Mouse (Mus musculus): ENCODE measurements at regions not wholly inside any gene's neighbourhood (a gene's known extent, or its start where the extent isn't known, plus 50 kb on each side); places are given as distances from the start of the nearest gene placed in this dataset.

GRCm38 (mm10) chr6:66012675-66013074, 60.3 kb downstream of the 4930544G11Rik start:
- Histone ChIP-seq H3K9ac (no peak overlapping the region), H3K27ac (no peak overlapping the region), H3K4me3 (no peak overlapping the region), H3K4me1 (no peaks in the 10 kb centered on the region), H3K27me3 (no peaks in the 10 kb centered on the region), H3K36me3 (no peaks in the 10 kb centered on the region), H3K4me2 (no peak overlapping the region), H3K9me3 (no peaks in the 10 kb centered on the region)
- ATAC-seq (ENCODE audit: insufficient number of reproducible peaks, low FRiP score, low TSS enrichment, low read depth) = no peak
- 86% methylated on average over 3 of the region's 3 CpGs for WGBS

DNA sequence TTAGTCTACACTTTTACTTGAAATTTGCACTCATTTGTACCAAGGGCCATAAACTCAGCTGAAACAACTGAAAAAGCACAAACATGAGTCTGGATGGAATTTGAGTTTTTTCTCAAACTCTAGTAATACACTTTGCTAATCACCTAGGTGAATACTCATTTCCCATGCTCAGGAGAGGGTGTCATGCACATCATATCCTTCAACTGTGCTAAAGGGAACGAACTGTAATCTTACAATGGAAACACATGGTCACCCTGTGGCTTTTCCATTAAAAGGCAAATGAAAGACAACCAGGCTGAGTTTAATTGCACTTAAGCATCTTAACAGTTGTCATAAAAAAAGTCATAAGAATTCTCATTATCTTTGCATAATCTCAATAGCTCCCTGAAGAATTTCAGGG, 71.1 kb downstream of the 4930544G11Rik start:
- Histone ChIP-seq H3K9ac (no peak overlapping the region), H3K4me2 (no peak overlapping the region), H3K27me3 (no peaks in the 10 kb centered on the region), H3K4me1 (no peaks in the 10 kb centered on the region), H3K27ac (no peak overlapping the region), H3K4me3 (no peak overlapping the region), H3K36me3 (no peaks in the 10 kb centered on the region), H3K9me3 (no peaks in the 10 kb centered on the region)
- ATAC-seq (ENCODE audit: insufficient number of reproducible peaks, low FRiP score, low TSS enrichment, low read depth) = no peak
- 44% methylated on average over 1 of the region's 1 CpGs for WGBS

- ATAC-seq (ENCODE audit: insufficient number of reproducible peaks, low FRiP score, low TSS enrichment, low read depth) = no peak
- no peaks in the 10 kb centered on the region for H3K27me3 ChIP-seq
- H3K36me3 ChIP-seq = no peaks in the 10 kb centered on the region
- no peak overlapping the region for H3K4me2 ChIP-seq
- no peak overlapping the region for H3K27ac ChIP-seq
- H3K9ac ChIP-seq = no peak overlapping the region
- no peaks in the 10 kb centered on the region for H3K9me3 ChIP-seq
- H3K4me1 ChIP-seq = no peaks in the 10 kb centered on the region
- H3K4me3 ChIP-seq = no peak overlapping the region
- 41% methylated on average over 2 of the region's 2 CpGs for WGBS
These were observed 84.4 kb downstream of the 4930544G11Rik start for GRCm38 (mm10) chr6:66036789-66037188.

DNA sequence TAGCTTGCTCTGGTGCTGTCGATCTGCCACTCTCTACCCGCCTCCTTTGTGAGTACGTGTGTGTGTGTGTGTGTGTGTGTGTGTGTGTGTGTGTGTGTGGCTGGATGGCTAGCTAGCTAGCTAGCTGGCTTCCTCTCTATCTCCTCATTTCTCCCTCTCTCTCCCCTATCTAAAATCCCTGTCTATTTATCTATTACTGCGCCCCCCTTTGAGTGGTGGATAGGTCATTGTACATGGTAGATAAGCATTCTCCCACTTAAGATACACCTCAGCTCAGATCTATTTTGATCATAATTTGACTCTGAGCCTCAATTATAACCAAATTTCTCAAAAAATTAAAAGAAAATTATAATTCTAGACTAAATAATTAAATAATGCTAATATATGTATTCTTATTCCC, 99.4 kb downstream of the 4930544G11Rik start:
- Histone ChIP-seq H3K27me3 (no peaks in the 10 kb centered on the region), H3K9me3 (no peaks in the 10 kb centered on the region), H3K4me3 (no peak overlapping the region), H3K9ac (no peak overlapping the region), H3K4me2 (no peak overlapping the region), H3K27ac (no peak overlapping the region), H3K36me3 (no peaks in the 10 kb centered on the region), H3K4me1 (no peaks in the 10 kb centered on the region)
- ATAC-seq (ENCODE audit: insufficient number of reproducible peaks, low FRiP score, low TSS enrichment, low read depth) = no peak
- 86% methylated on average over 4 of the region's 4 CpGs for WGBS

DNA sequence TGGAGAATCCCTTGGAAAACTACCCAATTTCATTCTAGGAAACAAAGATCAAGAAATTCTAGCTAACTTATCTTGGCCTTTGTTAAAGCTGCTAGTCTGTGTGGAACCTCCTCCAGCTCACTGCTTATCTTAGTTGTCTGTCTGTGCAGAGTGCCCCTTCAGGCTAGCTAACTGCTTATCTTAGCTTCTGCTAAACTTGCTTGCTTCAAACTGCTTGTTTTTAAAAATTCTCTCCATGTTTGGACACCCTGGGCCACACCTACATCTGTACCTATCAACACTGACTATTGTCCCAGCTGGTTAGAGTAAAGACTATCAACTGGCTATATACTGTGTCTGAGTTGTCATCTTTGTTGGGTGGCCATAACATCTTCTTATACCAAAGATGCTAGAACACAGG, 100.0 kb downstream of the 4930544G11Rik start:
- H3K27ac ChIP-seq = no peak overlapping the region
- H3K36me3 ChIP-seq = no peaks in the 10 kb centered on the region
- ATAC-seq (ENCODE audit: insufficient number of reproducible peaks, low FRiP score, low TSS enrichment, low read depth) = no peak
- H3K9ac ChIP-seq = no peak overlapping the region
- H3K9me3 ChIP-seq = no peaks in the 10 kb centered on the region
- no peaks in the 10 kb centered on the region for H3K4me1 ChIP-seq
- no peak overlapping the region for H3K4me3 ChIP-seq
- no peak overlapping the region for H3K4me2 ChIP-seq
- no peaks in the 10 kb centered on the region for H3K27me3 ChIP-seq

GRCm38 (mm10) chr6:66053197-66053596, 100.8 kb downstream of the 4930544G11Rik start:
- H3K9ac ChIP-seq = no peak overlapping the region
- H3K9me3 ChIP-seq = no peaks in the 10 kb centered on the region
- no peaks in the 10 kb centered on the region for H3K4me1 ChIP-seq
- no peak overlapping the region for H3K4me2 ChIP-seq
- H3K4me3 ChIP-seq = no peak overlapping the region
- H3K27ac ChIP-seq = no peak overlapping the region
- H3K36me3 ChIP-seq = no peaks in the 10 kb centered on the region
- no peaks in the 10 kb centered on the region for H3K27me3 ChIP-seq
- ATAC-seq (ENCODE audit: insufficient number of reproducible peaks, low FRiP score, low TSS enrichment, low read depth) = no peak
- WGBS = 77% methylated on average over 2 of the region's 2 CpGs

- H3K4me2 ChIP-seq = no peak overlapping the region
- no peaks in the 10 kb centered on the region for H3K27me3 ChIP-seq
- no peaks in the 10 kb centered on the region for H3K9me3 ChIP-seq
- no peak overlapping the region for H3K9ac ChIP-seq
- no peaks in the 10 kb centered on the region for H3K36me3 ChIP-seq
- H3K4me1 ChIP-seq = no peaks in the 10 kb centered on the region
- no peak overlapping the region for H3K4me3 ChIP-seq
- 73% methylated on average over 2 of the region's 2 CpGs for WGBS
- ATAC-seq (ENCODE audit: insufficient number of reproducible peaks, low FRiP score, low TSS enrichment, low read depth) = no peak
- H3K27ac ChIP-seq = no peak overlapping the region
These were observed 116.5 kb downstream of the 4930544G11Rik start for GRCm38 (mm10) chr6:66068874-66069273.

DNA sequence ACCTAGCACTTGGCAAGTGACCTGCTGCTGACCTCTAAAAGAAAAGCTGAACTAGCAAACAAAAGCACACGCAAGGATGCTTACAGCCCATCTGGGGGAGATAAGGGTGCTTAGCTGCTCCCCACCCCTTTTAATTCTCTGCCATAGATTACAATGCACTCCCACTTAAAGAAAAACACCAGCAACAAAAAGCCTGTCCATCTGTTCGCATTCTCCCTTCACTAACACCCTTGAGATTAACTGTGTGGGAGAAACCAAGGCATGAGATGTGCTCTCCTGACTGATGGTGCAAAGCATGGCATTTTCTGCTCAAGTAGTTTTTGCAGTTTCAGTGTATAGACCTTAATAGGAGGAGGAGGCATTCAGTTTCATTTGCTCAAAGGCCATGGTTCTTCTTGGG, 125.0 kb downstream of the 4930544G11Rik start:
- no peak overlapping the region for H3K9ac ChIP-seq
- H3K4me2 ChIP-seq = no peak overlapping the region
- H3K9me3 ChIP-seq = no peaks in the 10 kb centered on the region
- no peak overlapping the region for H3K4me3 ChIP-seq
- no peak for ATAC-seq (ENCODE audit: insufficient number of reproducible peaks, low FRiP score, low TSS enrichment, low read depth)
- H3K4me1 ChIP-seq = no peaks in the 10 kb centered on the region
- H3K27ac ChIP-seq = no peak overlapping the region
- no peaks in the 10 kb centered on the region for H3K27me3 ChIP-seq
- H3K36me3 ChIP-seq = no peaks in the 10 kb centered on the region
- WGBS = 60% methylated on average over 2 of the region's 2 CpGs

GRCm38 (mm10) chr6:66078769-66079168, 126.4 kb downstream of the 4930544G11Rik start:
- H3K9ac ChIP-seq = no peak overlapping the region
- H3K4me2 ChIP-seq = no peak overlapping the region
- no peak for ATAC-seq (ENCODE audit: insufficient number of reproducible peaks, low FRiP score, low TSS enrichment, low read depth)
- no peaks in the 10 kb centered on the region for H3K36me3 ChIP-seq
- H3K4me3 ChIP-seq = no peak overlapping the region
- H3K27me3 ChIP-seq = no peaks in the 10 kb centered on the region
- 81% methylated on average over 1 of the region's 1 CpGs for WGBS
- H3K9me3 ChIP-seq = no peaks in the 10 kb centered on the region
- H3K27ac ChIP-seq = no peak overlapping the region
- no peaks in the 10 kb centered on the region for H3K4me1 ChIP-seq

- Histone ChIP-seq H3K36me3 (no peaks in the 10 kb centered on the region), H3K9me3 (no peaks in the 10 kb centered on the region), H3K4me3 (no peak overlapping the region), H3K9ac (no peak overlapping the region), H3K27ac (no peak overlapping the region), H3K4me2 (no peak overlapping the region), H3K27me3 (no peaks in the 10 kb centered on the region), H3K4me1 (no peaks in the 10 kb centered on the region)
- WGBS = 29% methylated on average over 3 of the region's 3 CpGs
- ATAC-seq (ENCODE audit: insufficient number of reproducible peaks, low FRiP score, low TSS enrichment, low read depth) = no peak
These were observed 149.2 kb downstream of the 4930544G11Rik start for GRCm38 (mm10) chr6:66101555-66102071.

DNA sequence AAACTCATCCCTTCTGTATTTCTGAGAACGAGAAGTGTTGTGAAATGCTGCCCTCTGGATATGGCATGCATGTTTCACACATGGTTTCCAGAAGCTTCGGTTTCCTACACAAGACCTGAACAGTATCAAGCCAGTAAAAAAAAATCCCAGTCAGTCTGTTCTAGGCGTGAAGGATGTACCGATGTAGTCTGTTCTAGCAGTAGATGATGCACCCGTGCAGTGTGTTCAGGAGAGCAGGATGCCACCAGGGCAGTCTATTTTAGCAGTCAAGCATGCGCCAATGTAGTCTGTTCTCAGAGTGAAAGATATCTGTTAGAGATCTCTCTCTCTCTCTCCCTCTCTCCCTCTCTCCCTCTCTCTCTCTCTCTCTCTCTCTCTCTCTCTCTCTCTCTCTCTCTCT, 162.0 kb downstream of the 4930544G11Rik start:
- WGBS = 68% methylated on average over 6 of the region's 6 CpGs
- Histone ChIP-seq H3K9me3 (no peaks in the 10 kb centered on the region), H3K4me3 (no peak overlapping the region), H3K36me3 (no peaks in the 10 kb centered on the region), H3K4me2 (no peak overlapping the region), H3K27me3 (no peaks in the 10 kb centered on the region), H3K9ac (no peak overlapping the region), H3K4me1 (no peaks in the 10 kb centered on the region), H3K27ac (no peak overlapping the region)
- no peak for ATAC-seq (ENCODE audit: insufficient number of reproducible peaks, low FRiP score, low TSS enrichment, low read depth)

DNA sequence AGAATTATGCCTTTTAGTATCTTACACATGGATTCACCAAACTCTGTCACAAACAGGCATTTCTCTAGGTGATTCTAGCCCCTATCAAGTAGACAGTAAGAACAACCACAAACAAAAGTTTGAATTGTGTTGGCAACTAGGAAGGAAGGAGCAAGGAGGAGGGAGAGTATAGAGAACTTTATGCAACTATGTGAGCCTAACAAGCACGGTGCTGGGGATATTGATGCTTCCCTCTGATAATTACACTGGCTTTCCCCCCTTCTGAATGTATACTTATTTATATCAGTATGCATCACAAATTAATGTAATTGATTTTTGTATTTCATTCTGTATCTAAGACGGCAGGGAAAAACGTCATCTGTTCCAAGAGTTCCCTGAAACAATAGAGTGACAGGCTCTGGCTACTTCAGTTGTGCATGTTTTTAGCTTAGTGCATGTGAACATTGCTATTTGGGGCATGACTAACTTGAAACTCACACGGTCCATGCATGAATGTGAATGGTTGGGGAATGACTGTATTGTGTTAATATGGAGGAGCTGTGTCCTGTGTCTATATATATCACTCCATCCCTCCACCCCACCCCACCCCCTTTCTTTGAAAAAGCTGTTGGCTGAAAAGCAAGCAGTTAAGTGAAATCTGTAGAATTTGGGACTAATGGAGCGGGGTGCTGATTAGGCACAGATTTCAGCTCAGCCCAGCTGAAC, 169.2 kb downstream of the 4930544G11Rik start:
- Histone ChIP-seq H3K9ac (no peak overlapping the region), H3K4me2 (no peak overlapping the region), H3K4me3 (no peak overlapping the region), H3K9me3 (no peaks in the 10 kb centered on the region), H3K4me1 (0 out of 2 replicates have a peak, but pooled peaks cover 3% of the 10 kb centered on the region), H3K27ac (no peak overlapping the region), H3K36me3 (no peaks in the 10 kb centered on the region), H3K27me3 (no peaks in the 10 kb centered on the region)
- ATAC-seq (ENCODE audit: insufficient number of reproducible peaks, low FRiP score, low TSS enrichment, low read depth) = no peak
- WGBS = 72% methylated on average over 5 of the region's 5 CpGs

DNA sequence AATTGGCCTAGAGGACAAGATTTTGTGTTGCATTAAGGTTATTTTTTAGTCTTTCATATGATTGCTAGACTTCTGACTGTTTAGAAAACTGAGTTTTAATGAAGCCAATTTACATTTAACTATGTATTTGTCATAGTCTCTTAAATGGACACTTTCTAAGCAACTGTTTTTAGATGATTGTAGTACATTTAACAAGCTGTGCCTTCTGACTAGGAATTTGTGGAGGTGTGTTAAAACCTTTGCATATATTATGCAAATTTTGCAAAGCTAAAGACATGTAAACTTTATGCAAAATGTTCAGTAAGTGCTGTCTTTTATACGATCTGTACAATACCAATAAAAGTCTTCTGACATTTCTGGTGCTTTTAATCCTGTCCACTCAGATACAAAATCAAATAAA, 171.9 kb downstream of the 4930544G11Rik start:
- H3K27me3 ChIP-seq = no peaks in the 10 kb centered on the region
- no peak overlapping the region for H3K27ac ChIP-seq
- H3K4me3 ChIP-seq = no peak overlapping the region
- ATAC-seq (ENCODE audit: insufficient number of reproducible peaks, low FRiP score, low TSS enrichment, low read depth) = no peak
- no peak overlapping the region for H3K4me2 ChIP-seq
- H3K9ac ChIP-seq = no peak overlapping the region
- no peaks in the 10 kb centered on the region for H3K9me3 ChIP-seq
- 67% methylated on average over 1 of the region's 1 CpGs for WGBS
- no peaks in the 10 kb centered on the region for H3K36me3 ChIP-seq
- 0 out of 2 replicates have a peak, but pooled peaks cover 3% of the 10 kb centered on the region for H3K4me1 ChIP-seq

Data from limb, embryonic 15.5 days (tissue).